Mouse (Mus musculus) T-helper 1 cell (primary cell): ENCODE measurements around the gene Prkd1.

Experiments used
- in situ Hi-C: fragments of 300-600 bp; cut with MboI, MseI; formaldehyde crosslinking; loops from one replicate; pipeline ENCODE4 v1.15.1; 2025; ENCODE audit warnings: high pct_unique_total_duplicates

Prkd1 gene

GRCm38 (mm10) chr12:50430129-50430703, 218.7 kb downstream of the Prkd1 start:
- in situ Hi-C loops = no loop called here

- in situ Hi-C loops = no loop called here
These were observed 296.5 kb downstream of the Prkd1 start for GRCm38 (mm10) chr12:50352404-50352803.

GRCm38 (mm10) chr12:50333182-50333581, 315.7 kb downstream of the Prkd1 start:
- in situ Hi-C loops = no loop called here

GRCm38 (mm10) chr12:50314634-50315033, 334.3 kb downstream of the Prkd1 start:
- in situ Hi-C loops = no loop called here

GRCm38 (mm10) chr12:50309276-50309675, 339.6 kb downstream of the Prkd1 start:
- in situ Hi-C loops = no loop called here

GRCm38 (mm10) chr12:50301334-50301733, 347.6 kb downstream of the Prkd1 start:
- in situ Hi-C loops = no loop called here

- in situ Hi-C loops = no loop called here
These were observed 352.8 kb downstream of the Prkd1 start for GRCm38 (mm10) chr12:50296067-50296466.

GRCm38 (mm10) chr12:50295549-50295948, 353.3 kb downstream of the Prkd1 start:
- in situ Hi-C loops = no loop called here

GRCm38 (mm10) chr12:50292834-50293233, 356.1 kb downstream of the Prkd1 start:
- in situ Hi-C loops = no loop called here
